Comparison of ENCODE assay signal across 8 mouse cellular contexts in genomic region chr13:109926277-109926920, GRCm38 (mm10).
A peak's percentile ranks its signal among the peaks of the same experiment; 100 is the strongest.
DNase-seq lines count a peak whose midpoint lies in the region; ATAC-seq and TF ChIP-seq lines count a peak whose summit lies in the region.

No protein-coding gene starts in this region.

- peak overlapping the region; percentile 27; the same call in 1 of the 2 replicates for H3K4me2 ChIP-seq in kidney, embryonic 14.5 days (replicated peaks; ENCODE audit: low read depth, low read length)
- peak overlapping the region; percentile 8; the same call in 1 of the 2 replicates for H3K4me2 ChIP-seq in lung, postnatal 0 days (replicated peaks; ENCODE audit: low read depth, low read length)

- no peaks in the 10 kb centered on the region for H3K27me3 ChIP-seq in kidney, embryonic 14.5 days (ENCODE audit: control insufficient read depth, insufficient read depth, low read length)
- H3K27me3 ChIP-seq in lung, postnatal 0 days (replicated peaks; ENCODE audit: insufficient read depth, low read length) = no peaks in the 10 kb centered on the region

- WGBS in kidney, embryonic 14.5 days = 42% methylated on average over 15 of the region's 15 CpGs
- 31% methylated on average over 15 of the region's 15 CpGs for WGBS in lung, postnatal 0 days

- no peak for TF ChIP-seq EP300 in lung, postnatal 0 days (IDR thresholded peaks at IDR 0.05)

- H3K4me3 ChIP-seq in kidney, embryonic 14.5 days (ENCODE audit: low read length) = no peak overlapping the region
- no peak overlapping the region for H3K4me3 ChIP-seq in lung, postnatal 0 days (ENCODE audit: low read depth, low read length)

- ATAC-seq in kidney, embryonic 14.5 days (ENCODE audit: low FRiP score, low TSS enrichment) = peak; percentile 70
- ATAC-seq in lung, postnatal 0 days = peak; percentile 65

- no peaks in the 10 kb centered on the region for H3K36me3 ChIP-seq in kidney, embryonic 14.5 days (ENCODE audit: control insufficient read depth, insufficient read depth, low read length)
- H3K36me3 ChIP-seq in lung, postnatal 0 days (ENCODE audit: insufficient read depth, low read length) = no peaks in the 10 kb centered on the region

- no peaks in the 10 kb centered on the region for H3K9me3 ChIP-seq in kidney, embryonic 14.5 days (ENCODE audit: control insufficient read depth, low read length)
- no peaks in the 10 kb centered on the region for H3K9me3 ChIP-seq in lung, postnatal 0 days (ENCODE audit: low read length)

- DNase-seq in kidney, adult 18-20 months = no peak
- DNase-seq in cerebellum, adult 9-10 months = peak; percentile 36
- peak; percentile 85 to 92 for DNase-seq in frontal cortex, postnatal 36 days (ENCODE audit: low spot score in 2 of 2)
- peak; percentile 92 for DNase-seq in layer of hippocampus, adult 9-11 months
- peak; percentile 57 for DNase-seq in lung, postnatal 0 days (ENCODE audit: low spot score)
- peak; percentile 21 for DNase-seq in retina, postnatal 7 days (ENCODE audit: low read depth, low spot score)
- DNase-seq in gastrocnemius, postnatal 25 days = no peak

- H3K27ac ChIP-seq in kidney, embryonic 14.5 days (ENCODE audit: low read depth, low read length) = no peak overlapping the region
- H3K27ac ChIP-seq in lung, postnatal 0 days (ENCODE audit: low read length) = no peak overlapping the region

- H3K9ac ChIP-seq in kidney, embryonic 14.5 days (ENCODE audit: low read depth, low read length) = no peak overlapping the region
- no peak overlapping the region for H3K9ac ChIP-seq in lung, postnatal 0 days (replicated peaks; ENCODE audit: low read depth)

- no peak for TF ChIP-seq CTCF in lung, postnatal 0 days (IDR thresholded peaks at IDR 0.05)

- no peaks in the 10 kb centered on the region for H3K4me1 ChIP-seq in kidney, embryonic 14.5 days (ENCODE audit: control insufficient read depth, insufficient read depth, low read length)
- H3K4me1 ChIP-seq in lung, postnatal 0 days (ENCODE audit: insufficient read depth, low read depth, low read length) = no peaks in the 10 kb centered on the region

Comparison
In these comparisons a context has a peak if more than half of its experiments do, and no peak if none do; other contexts are left out.
1. DNase-seq: peak in cerebellum, adult 9-10 months (single experiment), frontal cortex, postnatal 36 days (2 of 2), layer of hippocampus, adult 9-11 months (single experiment), lung, postnatal 0 days (single experiment) and retina, postnatal 7 days (single experiment); none in kidney, adult 18-20 months (single experiment) and gastrocnemius, postnatal 25 days (single experiment).